Mouse (Mus musculus): Measurements from ENCODE around the gene Myom3.

GRCm38 (mm10) chr4:135744726-135745448 lies 14.6 kb upstream of the Myom3 start:
- TF ChIP-seq CTCF (IDR thresholded peaks at IDR 0.05) (no peak), EP300 (IDR thresholded peaks at IDR 0.05; ENCODE audit: insufficient read depth, low read depth, low read length) (no peak)

Measured in heart, adult 2 months (tissue).